Mouse (Mus musculus): Measurements from ENCODE around the gene Rprd1b.

DNA sequence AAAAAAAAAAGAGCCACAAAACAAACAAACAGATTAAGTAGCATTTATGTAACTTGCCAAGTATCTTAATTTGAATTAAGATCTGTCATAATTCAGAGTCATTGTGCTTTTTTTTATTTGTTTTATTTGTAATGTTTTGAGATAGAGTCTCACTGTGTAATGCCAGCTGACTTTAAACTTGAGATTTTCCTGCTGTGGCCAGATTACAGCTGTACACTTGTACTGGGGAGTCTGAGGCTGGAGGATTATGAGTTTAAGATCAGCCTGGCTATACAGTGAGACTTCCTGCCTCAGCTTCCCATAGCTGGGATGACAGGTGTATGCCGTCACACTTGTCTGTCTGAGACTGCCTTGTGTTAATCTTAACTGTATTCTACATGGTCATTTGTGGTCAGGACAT lies 20.4 kb downstream of the Rprd1b start:
- TF ChIP-seq CTCF (IDR thresholded peaks at IDR 0.05; ENCODE audit: insufficient read depth, low read depth, low read length) (no peak), POLR2A (IDR thresholded peaks at IDR 0.05; ENCODE audit: insufficient read depth, low read depth, low read length) (no peak)
